Mouse (Mus musculus): Measurements from ENCODE around the gene Klhl8.

Klhl8 gene

GRCm38 (mm10) chr5:103813997-103814542, 97.0 kb downstream of the Klhl8 start:
- no peak for DNase-seq (ENCODE audit: low spot score in 2 of 2)

- DNase-seq (ENCODE audit: low spot score in 2 of 2) = no peak
Measured at GRCm38 (mm10) chr5:103813291-103813690, 97.8 kb downstream of the Klhl8 start.

Data from frontal cortex, postnatal 10 days (tissue).